Mouse (Mus musculus) hindbrain, embryonic 14.5 days (tissue): ENCODE data around the gene Pgam2. TPM values are rescaled to one million over a fixed set of nuclear protein-coding genes. Genes with fewer than 3 reads are reported as not detected.

Source experiments
- ATAC-seq: fragments of 200-750 bp; cut with Nextera tagmentation; 2 replicates; pipeline ENCODE4 v1.8.0; 2017; ENCODE audit warnings: moderate number of reproducible peaks, mild to moderate bottlenecking, moderate TSS enrichment, moderate library complexity; ENCODE audit not compliant: low FRiP score
- DNase-seq: peaks from one replicate; pipeline ENCODE4 v3.0.0-alpha.2; 2015; ENCODE audit warnings: low spot score
- H3K27ac ChIP-seq: fragments of 300-500 bp; sonication (generic); 2 replicates; pipeline ENCODE4 v1.5.1; 2014; ENCODE audit warnings: mild to moderate bottlenecking, moderate library complexity
- H3K27me3 ChIP-seq: fragments of 300-500 bp; sonication (generic); 2 replicates; pipeline ENCODE4 v1.6.1; 2014; ENCODE audit warnings: mild to moderate bottlenecking, low read length, mixed read lengths; ENCODE audit not compliant: control insufficient read depth, insufficient read depth
- H3K36me3 ChIP-seq: fragments of 300-500 bp; sonication (generic); replicated peaks from 2 replicates; pipeline ENCODE4 v1.6.1; 2014; ENCODE audit not compliant: control insufficient read depth, insufficient read depth
- H3K4me1 ChIP-seq: fragments of 300-500 bp; sonication (generic); replicated peaks from 2 replicates; pipeline ENCODE4 v1.6.1; 2014; ENCODE audit warnings: antibody characterized with exemption, low read length, mixed read lengths; ENCODE audit not compliant: control insufficient read depth, insufficient read depth
- H3K4me2 ChIP-seq: fragments of 300-500 bp; sonication (generic); replicated peaks from 2 replicates; pipeline ENCODE4 v1.6.1; 2014; ENCODE audit warnings: mild to moderate bottlenecking, moderate library complexity
- H3K4me3 ChIP-seq: fragments of 300-500 bp; sonication (generic); replicated peaks from 2 replicates; pipeline ENCODE4 v1.5.1; 2014; ENCODE audit warnings: mild to moderate bottlenecking, low read length
- H3K9ac ChIP-seq: fragments of 300-500 bp; sonication (generic); 2 replicates; pipeline ENCODE4 v1.6.1; 2014
- H3K9me3 ChIP-seq: fragments of 300-500 bp; sonication (generic); 2 replicates; pipeline ENCODE4 v1.6.1; 2016; ENCODE audit warnings: low read length; ENCODE audit not compliant: control insufficient read depth
- WGBS: fragments of 180-500 bp; shearing (Covaris S2); extraction: QIAGEN DNeasy Blood & Tissue Kit; methylation state at CpG from one replicate; pipeline ENCODE4 v1.1.7; 2014; 5-methylcytosine and 5-hydroxymethylcytosine counted together
- polyA plus RNA-seq: library from polyadenylated mRNA; unstranded; fragments of >200 nt; fragmentation: Nextera tagmentation; extraction: Ambion mirVana; gene quantifications from 2 replicates; pipeline ENCODE4 v1.2.1, GENCODE M21; 2014

Pgam2 gene
- 2.5 and 2.9 TPM in 2 replicates for polyA plus RNA-seq

DNA sequence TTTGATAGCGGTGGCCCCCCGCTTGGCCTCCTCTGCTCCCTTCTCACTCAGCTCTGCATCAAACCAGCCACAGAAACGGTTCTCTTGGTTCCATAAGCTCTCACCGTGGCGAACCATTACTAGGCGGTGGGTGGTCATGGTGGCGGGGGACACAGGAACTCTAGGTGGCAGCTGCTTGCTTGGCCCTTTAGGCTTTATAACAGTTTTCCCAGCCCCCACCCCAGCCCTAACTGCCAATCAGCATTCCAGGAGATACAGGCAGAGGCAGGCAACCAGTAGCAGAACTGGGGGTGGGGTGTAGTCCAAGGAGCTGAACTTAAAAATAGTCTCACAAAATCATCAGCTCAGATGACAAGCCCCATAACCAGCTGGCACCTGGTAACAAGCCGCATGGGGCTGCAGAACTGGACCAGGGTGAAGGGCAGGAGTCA, at the start of gene Pgam2:
Pgam2 (minus strand) TSS at position 183 of the 431 bp plus-strand sequence.
- Histone ChIP-seq H3K9me3 (no peaks in the 10 kb centered on the region), H3K9ac (no peak within 1 kb of the TSS), H3K36me3 (peaks cover 28% of the 10 kb centered on the region), H3K4me3 (no peak within 1 kb of the TSS), H3K27ac (no peak within 1 kb of the TSS), H3K27me3 (no peaks in the 10 kb centered on the region), H3K4me1 (no peaks in the 10 kb centered on the region; the same call in 1 of the 2 replicates), H3K4me2 (no peak within 1 kb of the TSS)
- DNase-seq (no peak), ATAC-seq (peak; percentile 19)
- 51% methylated on average over 8 of the region's 8 CpGs for WGBS

DNA sequence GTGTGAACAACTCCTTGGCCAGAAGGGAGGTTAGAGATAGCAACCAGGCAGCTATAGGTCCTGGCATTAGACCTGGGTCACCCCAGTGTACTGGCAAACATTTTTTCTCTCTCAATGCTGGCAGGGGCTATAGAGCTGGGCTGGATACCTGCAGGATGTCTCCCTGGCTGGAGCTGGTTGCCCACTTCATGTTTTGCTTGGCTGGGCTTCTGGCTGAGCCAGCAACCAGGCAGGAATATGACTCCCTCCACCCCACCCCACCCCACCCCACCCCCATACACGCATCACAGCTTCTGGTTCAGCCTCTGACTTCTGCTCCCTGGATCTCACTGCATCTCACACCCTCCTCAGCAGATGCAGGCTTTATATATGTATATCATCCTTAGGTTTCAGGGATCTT, 48.8 kb upstream of the Pgam2 start:
- Histone ChIP-seq H3K4me1 (no peaks in the 10 kb centered on the region), H3K9ac (no peak overlapping the region), H3K4me3 (no peak overlapping the region), H3K36me3 (no peaks in the 10 kb centered on the region), H3K9me3 (no peaks in the 10 kb centered on the region), H3K27ac (no peak overlapping the region), H3K27me3 (no peaks in the 10 kb centered on the region), H3K4me2 (no peak overlapping the region)
- no peak for DNase-seq
- 39% methylated on average over 1 of the region's 1 CpGs for WGBS
- ATAC-seq, result no peak

DNA sequence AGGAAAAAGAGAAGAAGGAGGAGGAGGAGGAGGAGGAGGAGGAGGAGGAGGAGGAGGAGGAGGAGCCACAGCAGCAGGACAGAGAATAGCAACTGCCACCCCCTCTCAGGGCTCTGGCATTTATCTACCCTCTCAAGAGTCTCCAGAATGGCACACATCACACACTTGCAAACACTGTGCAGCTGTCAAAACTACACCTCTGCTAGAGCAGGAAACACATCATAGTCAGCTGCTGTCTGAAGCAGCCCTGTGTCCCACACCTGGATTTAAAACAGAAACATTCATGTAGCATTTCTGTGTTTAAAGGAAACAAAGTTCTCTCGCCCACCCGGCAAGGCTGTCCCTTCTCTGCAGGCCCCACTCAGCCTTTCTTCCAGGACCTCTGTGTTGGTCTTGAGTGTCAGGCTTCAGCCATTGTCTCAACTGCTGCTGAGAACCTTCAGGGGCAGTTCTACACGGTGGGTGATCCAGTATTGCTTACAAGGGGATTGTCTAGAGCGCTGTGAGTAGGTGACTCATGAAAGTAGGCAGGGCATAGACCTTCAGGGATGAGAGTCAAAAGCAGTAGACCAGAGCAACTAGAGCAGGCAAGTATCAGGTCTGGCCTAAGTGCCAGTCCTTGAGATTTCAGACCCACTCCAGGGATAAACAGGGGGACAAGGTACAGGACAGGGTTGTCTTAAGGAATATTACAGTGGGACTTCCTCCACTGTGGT, 47.6 kb upstream of the Pgam2 start:
- no peaks in the 10 kb centered on the region for H3K4me1 ChIP-seq
- H3K9ac ChIP-seq, result no peak overlapping the region
- H3K27ac ChIP-seq, result no peak overlapping the region
- H3K9me3 ChIP-seq, result no peaks in the 10 kb centered on the region
- ATAC-seq (no peak), DNase-seq (no peak)
- H3K4me3 ChIP-seq, result no peak overlapping the region
- H3K4me2 ChIP-seq, result no peak overlapping the region
- no peaks in the 10 kb centered on the region for H3K36me3 ChIP-seq
- WGBS, result 63% methylated on average over 4 of the region's 4 CpGs
- H3K27me3 ChIP-seq, result no peaks in the 10 kb centered on the region

DNA sequence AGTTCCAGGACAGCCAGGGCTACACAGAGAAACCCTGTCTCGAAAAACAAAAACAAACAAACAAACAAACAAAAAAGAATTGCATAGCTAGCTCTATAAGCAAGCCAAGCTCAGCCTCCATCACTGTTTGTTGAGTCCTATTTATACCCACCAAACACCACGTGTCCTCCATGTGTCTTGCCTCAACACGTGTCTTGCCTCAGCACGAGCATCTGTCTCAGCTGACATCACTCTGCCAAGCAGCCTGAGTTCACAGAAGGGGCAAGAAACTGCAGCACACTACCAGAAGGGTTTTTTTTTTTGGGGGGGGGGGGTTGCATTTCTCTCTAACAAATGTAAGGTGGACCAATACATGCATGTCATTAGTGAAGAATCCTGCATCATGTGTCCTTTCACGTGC, 46.9 kb upstream of the Pgam2 start:
- ATAC-seq (no peak), DNase-seq (no peak)
- WGBS, result 77% methylated on average over 5 of the region's 5 CpGs
- Histone ChIP-seq H3K9ac (no peak overlapping the region), H3K4me3 (no peak overlapping the region), H3K4me1 (no peaks in the 10 kb centered on the region), H3K36me3 (no peaks in the 10 kb centered on the region), H3K4me2 (no peak overlapping the region), H3K9me3 (no peaks in the 10 kb centered on the region), H3K27ac (no peak overlapping the region), H3K27me3 (no peaks in the 10 kb centered on the region)

DNA sequence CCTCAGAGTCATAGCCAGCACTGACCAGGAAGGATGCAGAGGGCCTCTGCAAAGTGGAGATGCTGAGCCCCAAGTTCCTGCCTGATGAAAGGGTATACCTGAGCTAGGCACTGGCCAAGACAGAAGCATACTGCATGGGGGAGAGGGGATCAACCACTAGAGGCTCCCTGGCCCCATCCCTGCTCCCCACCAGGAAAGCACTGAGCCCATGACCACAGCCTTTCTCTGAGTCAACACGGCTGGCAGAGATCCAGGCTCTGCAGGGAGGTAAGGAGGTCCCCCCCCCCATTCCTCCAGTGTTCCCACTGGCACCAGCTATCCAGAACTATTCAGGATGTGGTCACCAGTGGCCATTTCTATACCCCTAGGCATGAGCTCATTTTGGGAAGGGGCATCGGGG, 45.8 kb upstream of the Pgam2 start:
- H3K27ac ChIP-seq, result no peak overlapping the region
- H3K9me3 ChIP-seq, result no peaks in the 10 kb centered on the region
- 75% methylated on average over 2 of the region's 2 CpGs for WGBS
- H3K4me3 ChIP-seq, result no peak overlapping the region
- no peak overlapping the region for H3K9ac ChIP-seq
- no peaks in the 10 kb centered on the region for H3K4me1 ChIP-seq
- no peak overlapping the region for H3K4me2 ChIP-seq
- no peaks in the 10 kb centered on the region for H3K36me3 ChIP-seq
- ATAC-seq (no peak), DNase-seq (no peak)
- H3K27me3 ChIP-seq, result no peaks in the 10 kb centered on the region

DNA sequence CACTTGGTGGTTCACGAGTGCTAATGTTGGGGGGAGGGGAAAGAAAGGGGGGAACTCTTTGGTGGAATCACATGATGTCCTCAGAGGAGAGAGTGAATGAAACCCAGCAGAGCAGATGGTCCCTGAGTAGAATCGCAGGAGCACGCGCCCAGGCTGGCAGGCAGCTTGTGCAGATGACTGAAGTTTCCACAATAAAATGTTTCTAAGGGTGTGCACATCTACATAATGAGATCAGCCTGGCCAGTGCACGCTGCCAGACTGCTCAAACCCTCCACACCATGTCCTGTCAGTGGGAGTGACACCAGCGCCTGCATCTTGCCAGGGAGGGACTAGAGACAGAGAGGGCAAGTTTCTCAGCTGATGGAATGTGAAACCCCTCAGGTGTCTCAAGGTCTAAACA, 45.2 kb upstream of the Pgam2 start:
- peak; percentile 25 for DNase-seq
- H3K4me1 ChIP-seq, result no peaks in the 10 kb centered on the region
- no peaks in the 10 kb centered on the region for H3K9me3 ChIP-seq

DNA sequence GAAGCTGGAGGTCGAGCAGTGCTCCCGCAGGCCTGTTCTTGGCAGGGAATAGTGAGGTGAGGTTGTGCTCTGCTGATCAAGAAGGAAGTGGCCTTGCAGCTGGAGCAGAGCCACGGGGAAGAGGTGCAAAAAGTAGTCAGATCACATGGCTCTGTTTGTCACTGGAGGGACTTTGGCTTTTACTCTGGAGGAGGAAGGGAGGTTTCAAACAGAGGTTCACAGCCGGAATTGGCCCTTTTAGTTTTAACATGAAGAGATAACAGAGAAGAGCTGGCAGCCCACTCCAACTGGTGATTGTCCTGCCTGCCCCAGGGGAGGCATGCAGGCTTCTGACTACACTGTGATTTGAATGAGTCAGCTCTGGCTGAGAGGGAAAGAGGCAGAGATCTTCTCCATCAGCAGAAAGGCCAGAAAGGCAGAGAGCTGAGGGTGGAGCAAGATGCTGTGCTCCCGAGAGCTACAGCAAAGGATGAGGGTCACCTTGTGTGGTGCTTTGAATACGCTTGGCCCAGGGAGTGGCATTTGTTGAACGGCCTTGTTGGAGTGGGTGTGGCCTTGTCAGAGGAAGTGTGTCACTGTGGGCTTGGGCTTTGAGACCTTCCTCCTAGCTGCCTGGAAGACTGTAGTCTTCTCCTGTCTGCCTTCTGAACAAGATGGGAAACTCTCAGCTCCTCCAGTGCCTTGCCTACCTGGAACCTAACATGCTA, 43.3 kb upstream of the Pgam2 start:
- H3K4me2 ChIP-seq, result no peak overlapping the region

More for the DNA sequence above, 45.2 kb upstream of the Pgam2 start:
- H3K4me2 ChIP-seq, result no peak overlapping the region
- no peaks in the 10 kb centered on the region for H3K27me3 ChIP-seq
- peak; percentile 43; the same call in 1 of the 2 replicates for ATAC-seq
- H3K4me3 ChIP-seq, result no peak overlapping the region
- no peaks in the 10 kb centered on the region for H3K36me3 ChIP-seq
- no peak overlapping the region for H3K27ac ChIP-seq
- no peak overlapping the region for H3K9ac ChIP-seq
- WGBS, result 33% methylated on average over 6 of the region's 6 CpGs

DNA sequence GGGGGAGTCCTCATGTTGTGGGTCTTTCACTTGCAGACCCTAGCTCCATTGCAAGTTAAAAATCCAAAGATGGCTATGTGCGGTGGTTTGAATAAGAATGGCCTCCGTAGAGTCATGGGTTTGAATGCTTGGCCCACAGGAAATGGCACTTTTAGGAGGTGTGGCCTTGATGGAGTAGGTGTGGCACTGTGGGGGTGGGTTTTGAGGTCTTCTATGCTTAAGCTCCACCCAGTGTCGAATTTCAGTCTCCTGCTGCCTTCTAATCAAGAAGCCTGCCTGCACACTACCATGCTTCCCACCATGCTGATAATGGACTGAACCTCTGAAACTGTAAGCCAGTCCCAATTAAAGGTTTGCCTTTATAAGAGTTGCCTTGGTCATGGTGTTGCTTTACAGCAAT, 39.6 kb upstream of the Pgam2 start:
- Histone ChIP-seq H3K9me3 (no peaks in the 10 kb centered on the region), H3K9ac (no peak overlapping the region), H3K4me2 (no peak overlapping the region), H3K27me3 (no peaks in the 10 kb centered on the region), H3K36me3 (no peaks in the 10 kb centered on the region), H3K4me3 (no peak overlapping the region), H3K27ac (no peak overlapping the region), H3K4me1 (no peaks in the 10 kb centered on the region)
- no peak for DNase-seq
- ATAC-seq, result no peak
- 88% methylated on average over 3 of the region's 3 CpGs for WGBS

More for the DNA sequence above, 43.3 kb upstream of the Pgam2 start:
- Histone ChIP-seq H3K27ac (no peak overlapping the region), H3K27me3 (no peaks in the 10 kb centered on the region), H3K9ac (no peak overlapping the region), H3K4me3 (no peak overlapping the region), H3K4me1 (no peaks in the 10 kb centered on the region), H3K36me3 (no peaks in the 10 kb centered on the region), H3K9me3 (no peaks in the 10 kb centered on the region)
- WGBS, result 75% methylated on average over 7 of the region's 7 CpGs
- DNase-seq, result no peak
- no peak for ATAC-seq

DNA sequence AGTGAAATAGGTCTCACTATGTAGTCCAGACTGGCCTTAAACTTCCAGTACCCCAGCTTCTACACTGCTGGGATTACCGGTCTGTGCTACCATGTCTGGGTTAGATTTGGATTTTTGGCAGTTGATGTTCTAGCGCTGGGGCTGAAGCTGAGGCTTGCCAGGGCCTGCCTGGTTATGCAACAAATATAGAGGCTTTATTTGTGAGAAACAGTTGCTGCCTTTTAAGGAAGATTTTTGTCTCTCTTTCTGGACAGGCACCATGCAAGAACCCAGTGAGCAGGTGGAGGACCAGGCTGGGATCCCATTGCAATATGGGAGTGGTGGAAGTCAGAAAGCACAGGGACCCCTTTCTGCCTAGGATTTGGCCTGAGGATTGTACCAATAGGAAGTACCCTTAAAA, 38.2 kb upstream of the Pgam2 start:
- Histone ChIP-seq H3K27ac (no peak overlapping the region), H3K9me3 (no peaks in the 10 kb centered on the region), H3K4me1 (0 out of 2 replicates have a peak, but pooled peaks cover 7% of the 10 kb centered on the region), H3K27me3 (no peaks in the 10 kb centered on the region), H3K36me3 (no peaks in the 10 kb centered on the region), H3K4me2 (no peak overlapping the region), H3K4me3 (no peak overlapping the region), H3K9ac (no peak overlapping the region)
- 94% methylated on average over 2 of the region's 2 CpGs for WGBS
- DNase-seq (no peak), ATAC-seq (no peak)
